Mouse (Mus musculus) cerebellum, postnatal 10 days (tissue): ENCODE measurements around the gene Rasl10a.

Experiments used
- DNase-seq, 2 experiments: peaks; one replicate each; pipeline ENCODE4 v3.0.0; 2021; ENCODE audit warnings: mixed read lengths in 2 of 2

The Rasl10a gene

GRCm38 (mm10) chr11:5057856-5058641 is at the start of gene Rasl10a:
Gene Rasl10a (plus strand): TSS chr11:5058128.
- peak in 1 of 2 experiments; percentile 42 for DNase-seq

- no peak for DNase-seq
Observed at GRCm38 (mm10) chr11:5008867-5009266, 49.1 kb upstream of the Rasl10a start.

GRCm38 (mm10) chr11:5009354-5010074 is 48.4 kb upstream of the Rasl10a start:
- no peak for DNase-seq

GRCm38 (mm10) chr11:5010205-5010604 is 47.7 kb upstream of the Rasl10a start:
- no peak for DNase-seq

GRCm38 (mm10) chr11:5011480-5011879 is 46.4 kb upstream of the Rasl10a start:
- no peak for DNase-seq

GRCm38 (mm10) chr11:5012213-5012715 is 45.7 kb upstream of the Rasl10a start:
- no peak for DNase-seq

GRCm38 (mm10) chr11:5015720-5016119 is 42.2 kb upstream of the Rasl10a start:
- peak; percentile 97 for DNase-seq

GRCm38 (mm10) chr11:5016286-5016685 is 41.6 kb upstream of the Rasl10a start:
- DNase-seq = no peak

GRCm38 (mm10) chr11:5017506-5017905 is 40.4 kb upstream of the Rasl10a start:
- peak; percentile 49 to 54 for DNase-seq

GRCm38 (mm10) chr11:5025108-5025507 is 32.8 kb upstream of the Rasl10a start:
- no peak for DNase-seq

GRCm38 (mm10) chr11:5028228-5028627 is 29.7 kb upstream of the Rasl10a start:
- DNase-seq = no peak

GRCm38 (mm10) chr11:5032706-5033105 is 25.2 kb upstream of the Rasl10a start:
- DNase-seq = no peak

- peak; percentile 86 to 91 for DNase-seq
Observed at GRCm38 (mm10) chr11:5033136-5033535, 24.8 kb upstream of the Rasl10a start.

- peak; percentile 83 to 88 for DNase-seq
Observed at GRCm38 (mm10) chr11:5035421-5035820, 22.5 kb upstream of the Rasl10a start.

- DNase-seq = peak; percentile 78 to 83
Observed at GRCm38 (mm10) chr11:5037146-5037854, 20.6 kb upstream of the Rasl10a start.

- DNase-seq = no peak
Observed at GRCm38 (mm10) chr11:5040585-5040984, 17.3 kb upstream of the Rasl10a start.

GRCm38 (mm10) chr11:5041144-5041780 is 16.7 kb upstream of the Rasl10a start:
- DNase-seq = peak in 1 of 2 experiments; percentile 23

- peak; percentile 63 to 72 for DNase-seq
Observed at GRCm38 (mm10) chr11:5042645-5043381, 15.1 kb upstream of the Rasl10a start.

GRCm38 (mm10) chr11:5046321-5046926 is 11.5 kb upstream of the Rasl10a start:
- no peak for DNase-seq

GRCm38 (mm10) chr11:5051629-5052028 is 6.3 kb upstream of the Rasl10a start:
- no peak for DNase-seq

- no peak for DNase-seq
Observed at GRCm38 (mm10) chr11:5052200-5052854, 5.6 kb upstream of the Rasl10a start.
